Mouse (Mus musculus) liver, postnatal 0 days (tissue): ENCODE data around the gene Ism1.

ENCODE experiments used
- CTCF ChIP-seq: sonication (generic); IDR thresholded peaks from 2 replicates; pipeline ENCODE4 v1.5.1; 2016; ENCODE audit warnings: antibody characterized with exemption, low read depth
- EP300 ChIP-seq: IDR thresholded peaks from 2 replicates; pipeline ENCODE4 v1.6.1; 2016; ENCODE audit warnings: antibody characterized with exemption, low read depth, mild to moderate bottlenecking

- TF ChIP-seq CTCF (no peak), EP300 (no peak)
Measured at GRCm38 (mm10) chr2:139628731-139629130, 49.2 kb upstream of the Ism1 start.
